Mouse (Mus musculus) mouse trophoblast stem cell (cell line): ENCODE data around the gene Nox1.
"Not testable (repeated sequence)": the region's sequence is repeated elsewhere in the genome, so short reads cannot be mapped to it uniquely, and the experiment has no call there.

Experiments
- in situ Hi-C, 2 experiments: fragments of 300-500 bp; cut with MseI, MboI; formaldehyde crosslinking; loops; 2 replicates in 1 of 2; 3 replicates in 1 of 2; pipeline ENCODE4 v1.15.1; 2025

Nox1 gene

GRCm38 (mm10) chrX:134221856-134222255 lies at the start of gene Nox1:
Gene Nox1, minus strand, starts transcription at chrX:134221956.
- in situ Hi-C loops: no loop called here

GRCm38 (mm10) chrX:134262129-134262528 lies 40.4 kb upstream of the Nox1 start:
- in situ Hi-C loops: loop anchor here in 1 of 2 experiments (5.0 kb wide), 1 partner anchor 50 kb away; no protein-coding TSS in a partner anchor

- in situ Hi-C loops: loop anchor here in 1 of 2 experiments (5.0 kb wide), 1 partner anchor 51 kb away; no protein-coding TSS in a partner anchor
Measured at GRCm38 (mm10) chrX:134261191-134261590, 39.4 kb upstream of the Nox1 start.

GRCm38 (mm10) chrX:134248202-134248601 lies 26.4 kb upstream of the Nox1 start:
- in situ Hi-C loops: no loop called here

GRCm38 (mm10) chrX:134245946-134246345 lies 24.2 kb upstream of the Nox1 start:
- in situ Hi-C loops: no loop called here

GRCm38 (mm10) chrX:134238266-134238665 lies 16.5 kb upstream of the Nox1 start:
- in situ Hi-C loops: no loop called here

GRCm38 (mm10) chrX:134233048-134233447 lies 11.3 kb upstream of the Nox1 start:
- in situ Hi-C loops: no loop called here

- in situ Hi-C loops: no loop called here
Measured at GRCm38 (mm10) chrX:134220618-134221017, 1.1 kb downstream of the Nox1 start.

GRCm38 (mm10) chrX:134218161-134218560 lies 3.6 kb downstream of the Nox1 start:
- in situ Hi-C loops: no loop called here

GRCm38 (mm10) chrX:134211151-134211642 lies 10.6 kb downstream of the Nox1 start:
- in situ Hi-C loops: no loop called here

- in situ Hi-C loops: no loop called here
Measured at GRCm38 (mm10) chrX:134208491-134208890, 13.3 kb downstream of the Nox1 start.

- in situ Hi-C loops: not testable (repeated sequence)
Measured at GRCm38 (mm10) chrX:134187201-134187600, 34.6 kb downstream of the Nox1 start, which contains the start of gene Arl13a. Gene Arl13a, plus strand, starts transcription at chrX:134187501.

- in situ Hi-C loops: no loop called here
Measured at GRCm38 (mm10) chrX:134174699-134175098, 47.1 kb downstream of the Nox1 start.

GRCm38 (mm10) chrX:134170584-134170983 lies 51.2 kb downstream of the Nox1 start:
- in situ Hi-C loops: no loop called here

- in situ Hi-C loops: no loop called here
Measured at GRCm38 (mm10) chrX:134163484-134163883, 58.3 kb downstream of the Nox1 start.

GRCm38 (mm10) chrX:134162826-134163225 lies 58.9 kb downstream of the Nox1 start:
- in situ Hi-C loops: no loop called here

- in situ Hi-C loops: no loop called here
Measured at GRCm38 (mm10) chrX:134162043-134162720, 59.6 kb downstream of the Nox1 start, which contains the start of gene Xkrx. Gene Xkrx, minus strand, starts transcription at chrX:134162076.

GRCm38 (mm10) chrX:134160442-134160841 lies 61.3 kb downstream of the Nox1 start:
- in situ Hi-C loops: no loop called here

- in situ Hi-C loops: no loop called here
Measured at GRCm38 (mm10) chrX:134158151-134158550, 63.6 kb downstream of the Nox1 start.

- in situ Hi-C loops: no loop called here
Measured at GRCm38 (mm10) chrX:134141986-134142385, 79.8 kb downstream of the Nox1 start.

- in situ Hi-C loops: no loop called here
Measured at GRCm38 (mm10) chrX:134141551-134141950, 80.2 kb downstream of the Nox1 start.

GRCm38 (mm10) chrX:134140024-134140423 lies 81.7 kb downstream of the Nox1 start:
- in situ Hi-C loops: no loop called here

GRCm38 (mm10) chrX:134133821-134134220 lies 87.9 kb downstream of the Nox1 start:
- in situ Hi-C loops: loop anchor here (10.0 kb wide), 2 partner anchors 181 to 201 kb away; no protein-coding TSS in a partner anchor
